Mouse (Mus musculus) limb, embryonic 12.5 days (tissue): Measurements from ENCODE around the gene Slc12a7. TPM values are rescaled to one million over a fixed set of nuclear protein-coding genes. Genes with fewer than 3 reads are reported as not detected.

Source experiments
- ATAC-seq: fragments of 200-750 bp; cut with Nextera tagmentation; 2 replicates; pipeline ENCODE4 v1.8.0; 2017; ENCODE audit warnings: low read depth, moderate TSS enrichment; ENCODE audit not compliant: insufficient number of reproducible peaks, insufficient read depth, low FRiP score, low TSS enrichment
- H3K27ac ChIP-seq: fragments of 300-500 bp; sonication (generic); 2 replicates; pipeline ENCODE4 v1.5.1; 2016; ENCODE audit warnings: mild to moderate bottlenecking, moderate library complexity
- H3K27me3 ChIP-seq: fragments of 300-500 bp; sonication (generic); 2 replicates; pipeline ENCODE4 v1.6.1; 2016; ENCODE audit warnings: mild to moderate bottlenecking, moderate library complexity
- H3K36me3 ChIP-seq: fragments of 300-500 bp; sonication (generic); 2 replicates; pipeline ENCODE4 v1.6.1; 2016; ENCODE audit warnings: mild to moderate bottlenecking, moderate library complexity
- H3K4me1 ChIP-seq: fragments of 300-500 bp; sonication (generic); replicated peaks from 2 replicates; pipeline ENCODE4 v1.6.1; 2016
- H3K4me2 ChIP-seq: fragments of 300-500 bp; sonication (generic); 2 replicates; pipeline ENCODE4 v1.6.1; 2016; ENCODE audit warnings: mild to moderate bottlenecking, moderate library complexity
- H3K4me3 ChIP-seq: fragments of 300-500 bp; sonication (generic); replicated peaks from 2 replicates; pipeline ENCODE4 v1.5.1; 2016; ENCODE audit warnings: mild to moderate bottlenecking
- H3K9ac ChIP-seq: fragments of 300-500 bp; sonication (generic); replicated peaks from 2 replicates; pipeline ENCODE4 v1.6.1; 2016; ENCODE audit warnings: mild to moderate bottlenecking, moderate library complexity
- H3K9me3 ChIP-seq: fragments of 300-500 bp; sonication (generic); 2 replicates; pipeline ENCODE4 v1.6.1; 2016; ENCODE audit warnings: mild to moderate bottlenecking, moderate library complexity
- WGBS: fragments of 180-500 bp; shearing (Covaris S2); methylation state at CpG from one replicate; pipeline ENCODE4 v1.1.7; 2016; 5-methylcytosine and 5-hydroxymethylcytosine counted together
- polyA plus RNA-seq: library from polyadenylated mRNA; unstranded; fragments of >200 nt; fragmentation: Nextera tagmentation; extraction: Ambion mirVana; gene quantifications from 2 replicates; pipeline ENCODE4 v1.2.1, GENCODE M21; 2016

The Slc12a7 gene
- polyA plus RNA-seq, 1 experiment from 2014 or later: 42.7 TPM

- no peak overlapping the region for H3K27ac ChIP-seq
- H3K4me3 ChIP-seq: no peak overlapping the region
- no peak overlapping the region for H3K9ac ChIP-seq
- no peaks in the 10 kb centered on the region for H3K4me1 ChIP-seq
- H3K36me3 ChIP-seq: peaks cover 93% of the 10 kb centered on the region
- no peaks in the 10 kb centered on the region for H3K27me3 ChIP-seq
- no peaks in the 10 kb centered on the region for H3K9me3 ChIP-seq
- WGBS: 80% methylated on average over 6 of the region's 6 CpGs
- H3K4me2 ChIP-seq: no peak overlapping the region
- no peak for ATAC-seq
Measured at GRCm38 (mm10) chr13:73816338-73816737, 83.4 kb downstream of the Slc12a7 start.

GRCm38 (mm10) chr13:73818921-73819320 lies 86.0 kb downstream of the Slc12a7 start:
- Histone ChIP-seq H3K36me3 (peaks cover 93% of the 10 kb centered on the region), H3K27me3 (no peaks in the 10 kb centered on the region), H3K4me2 (no peak overlapping the region), H3K9ac (no peak overlapping the region), H3K9me3 (no peaks in the 10 kb centered on the region), H3K4me3 (no peak overlapping the region), H3K4me1 (no peaks in the 10 kb centered on the region), H3K27ac (no peak overlapping the region)
- ATAC-seq: no peak
- 73% methylated on average over 3 of the region's 3 CpGs for WGBS

DNA sequence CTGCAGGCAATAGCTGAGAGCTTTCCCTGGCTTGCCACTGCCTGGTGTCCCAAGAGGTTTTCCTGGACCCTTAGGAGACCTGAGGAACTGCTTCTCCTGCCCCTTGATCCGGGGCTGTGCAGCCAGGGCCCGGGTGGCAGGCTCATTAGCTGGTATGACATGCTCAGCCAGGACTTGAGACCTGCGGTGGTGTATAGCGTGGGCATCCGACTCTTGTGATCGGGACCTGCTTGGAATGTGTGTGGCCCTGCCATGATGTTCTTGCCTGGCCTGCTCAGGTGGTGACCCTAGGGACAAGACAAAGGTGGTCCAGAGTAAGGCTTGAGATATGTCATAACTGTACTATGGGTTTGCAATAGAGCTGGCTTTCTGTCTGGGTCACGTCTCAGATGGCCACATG lies 88.4 kb downstream of the Slc12a7 start:
- no peaks in the 10 kb centered on the region for H3K4me1 ChIP-seq
- H3K27me3 ChIP-seq: no peaks in the 10 kb centered on the region
- 85% methylated on average over 7 of the region's 7 CpGs for WGBS
- H3K9ac ChIP-seq: no peak overlapping the region
- H3K27ac ChIP-seq: no peak overlapping the region
- peaks cover 93% of the 10 kb centered on the region for H3K36me3 ChIP-seq
- no peaks in the 10 kb centered on the region for H3K9me3 ChIP-seq
- no peak overlapping the region for H3K4me3 ChIP-seq
- H3K4me2 ChIP-seq: no peak overlapping the region
- ATAC-seq: no peak

DNA sequence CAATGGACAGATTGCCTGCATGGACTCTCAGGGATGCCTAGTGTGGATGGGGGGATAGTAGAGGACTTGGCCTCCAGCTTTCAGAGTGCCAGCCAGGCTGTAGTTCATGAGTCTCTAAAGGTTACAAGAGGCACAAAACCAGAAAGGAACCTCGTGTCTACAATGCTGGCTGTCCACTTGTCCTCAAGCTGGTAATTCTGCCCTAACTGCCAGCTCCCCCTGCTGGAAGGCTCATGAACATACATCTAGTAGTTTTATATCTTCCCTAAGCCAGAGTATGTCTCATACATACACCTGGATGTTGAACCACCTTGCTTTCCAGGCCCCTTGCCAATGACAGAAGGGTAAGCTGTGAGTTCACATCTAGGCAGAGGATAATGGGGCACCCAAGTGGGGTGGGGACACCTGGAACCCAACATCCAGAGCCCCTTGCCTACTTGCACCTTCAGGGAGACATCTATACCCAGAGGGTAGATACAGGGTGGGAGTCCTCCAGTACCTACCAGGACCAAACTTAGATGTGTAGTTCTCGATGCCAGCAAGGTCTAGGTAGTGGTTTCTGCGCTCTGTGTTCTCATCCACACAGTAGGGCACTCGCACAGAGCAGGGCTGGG lies 89.4 kb downstream of the Slc12a7 start:
- Histone ChIP-seq H3K4me3 (no peak overlapping the region), H3K36me3 (peaks cover 90% of the 10 kb centered on the region), H3K4me2 (no peak overlapping the region), H3K27ac (no peak overlapping the region), H3K9ac (no peak overlapping the region), H3K27me3 (no peaks in the 10 kb centered on the region), H3K4me1 (peaks cover 5% of the 10 kb centered on the region), H3K9me3 (no peaks in the 10 kb centered on the region)
- ATAC-seq: no peak
- WGBS: 68% methylated on average over 4 of the region's 4 CpGs

DNA sequence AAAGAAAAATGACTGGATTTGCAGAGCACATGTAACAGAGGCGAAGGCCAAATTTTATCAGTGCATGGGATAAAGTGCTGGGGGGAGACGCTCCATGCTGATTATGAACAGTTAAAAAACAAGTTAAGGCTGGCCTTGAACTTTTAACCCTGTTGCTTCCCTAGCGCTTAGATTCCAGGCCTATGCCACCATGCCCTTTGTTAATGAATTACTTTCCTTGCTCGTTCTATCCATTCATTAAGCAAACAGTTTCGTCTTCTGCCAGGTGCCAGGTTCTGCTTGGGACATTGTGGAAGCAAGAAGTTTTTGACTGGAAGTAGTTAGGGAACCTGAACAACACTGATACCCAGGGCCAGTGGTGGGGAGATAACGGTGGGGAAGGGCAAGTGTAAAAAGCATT lies 90.8 kb downstream of the Slc12a7 start:
- no peak overlapping the region for H3K27ac ChIP-seq
- H3K9me3 ChIP-seq: no peaks in the 10 kb centered on the region
- no peak for ATAC-seq
- no peak overlapping the region for H3K4me2 ChIP-seq
- H3K36me3 ChIP-seq: peaks cover 82% of the 10 kb centered on the region
- peaks cover 15% of the 10 kb centered on the region for H3K4me1 ChIP-seq
- H3K27me3 ChIP-seq: no peaks in the 10 kb centered on the region
- H3K4me3 ChIP-seq: no peak overlapping the region
- no peak overlapping the region for H3K9ac ChIP-seq
- 83% methylated on average over 6 of the region's 6 CpGs for WGBS

- Histone ChIP-seq H3K27ac (peak overlapping the region; percentile 67), H3K4me1 (peaks cover 27% of the 10 kb centered on the region), H3K4me3 (no peak overlapping the region), H3K9ac (no peak overlapping the region), H3K4me2 (no peak overlapping the region), H3K27me3 (no peaks in the 10 kb centered on the region), H3K9me3 (no peaks in the 10 kb centered on the region), H3K36me3 (peaks cover 48% of the 10 kb centered on the region)
- ATAC-seq: no peak
- 41% methylated on average over 8 of the region's 8 CpGs for WGBS
Measured at GRCm38 (mm10) chr13:73827243-73827642, 94.3 kb downstream of the Slc12a7 start.

- Histone ChIP-seq H3K4me3 (no peak overlapping the region), H3K27ac (peak overlapping the region; percentile 46), H3K36me3 (peaks cover 8% of the 10 kb centered on the region; the same call in 1 of the 2 replicates), H3K27me3 (no peaks in the 10 kb centered on the region), H3K4me2 (no peak overlapping the region), H3K9ac (no peak overlapping the region), H3K4me1 (peaks cover 69% of the 10 kb centered on the region), H3K9me3 (no peaks in the 10 kb centered on the region)
- 3% methylated on average over 2 of the region's 2 CpGs for WGBS
- no peak for ATAC-seq
Measured at GRCm38 (mm10) chr13:73831486-73831885, 98.6 kb downstream of the Slc12a7 start.

- Histone ChIP-seq H3K9ac (no peak overlapping the region), H3K4me3 (no peak overlapping the region), H3K4me1 (peaks cover 77% of the 10 kb centered on the region), H3K9me3 (no peaks in the 10 kb centered on the region), H3K27me3 (no peaks in the 10 kb centered on the region), H3K4me2 (peak overlapping the region; percentile 39), H3K36me3 (peaks cover 7% of the 10 kb centered on the region; the same call in 1 of the 2 replicates), H3K27ac (peak overlapping the region; percentile 97)
- 4% methylated on average over 12 of the region's 12 CpGs for WGBS
- peak; percentile 73 for ATAC-seq
Measured at GRCm38 (mm10) chr13:73833809-73834208, 100.9 kb downstream of the Slc12a7 start.

- Histone ChIP-seq H3K4me2 (peak overlapping the region; percentile 25), H3K9ac (no peak overlapping the region), H3K9me3 (no peaks in the 10 kb centered on the region), H3K27ac (peak overlapping the region; percentile 97), H3K4me1 (peaks cover 90% of the 10 kb centered on the region), H3K4me3 (no peak overlapping the region), H3K36me3 (peaks cover 14% of the 10 kb centered on the region), H3K27me3 (no peaks in the 10 kb centered on the region)
- WGBS: 18% methylated on average over 4 of the region's 4 CpGs
- no peak for ATAC-seq
Measured at GRCm38 (mm10) chr13:73835791-73836190, 102.9 kb downstream of the Slc12a7 start.

DNA sequence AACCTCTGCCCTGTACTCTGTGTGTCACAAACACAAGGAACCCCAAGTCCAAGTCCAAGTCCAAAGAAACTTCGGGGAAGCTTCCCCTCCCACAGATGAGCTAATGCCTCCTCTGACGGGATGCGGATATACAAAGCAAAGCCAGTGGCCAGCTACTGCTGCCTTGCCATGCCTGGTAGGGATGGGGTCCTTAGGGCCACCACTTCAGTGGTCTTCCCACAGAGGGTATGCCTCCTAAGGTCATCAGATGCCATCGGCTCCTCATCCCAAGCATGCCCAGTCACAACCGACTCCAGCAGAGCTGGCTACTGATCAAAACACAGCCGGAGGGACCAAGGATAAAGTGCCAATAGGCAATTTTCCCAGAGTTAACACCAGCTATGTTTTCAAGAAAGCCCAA lies 103.6 kb downstream of the Slc12a7 start:
- peaks cover 17% of the 10 kb centered on the region for H3K36me3 ChIP-seq
- H3K4me3 ChIP-seq: no peak overlapping the region
- peaks cover 83% of the 10 kb centered on the region for H3K4me1 ChIP-seq
- no peak overlapping the region for H3K9ac ChIP-seq
- peak overlapping the region; percentile 97 for H3K27ac ChIP-seq
- WGBS: 68% methylated on average over 6 of the region's 6 CpGs
- H3K4me2 ChIP-seq: 0 out of 2 replicates have a peak overlapping the region, but pooled peaks have one; percentile 9
- no peaks in the 10 kb centered on the region for H3K27me3 ChIP-seq
- ATAC-seq: no peak
- H3K9me3 ChIP-seq: no peaks in the 10 kb centered on the region

- peaks cover 79% of the 10 kb centered on the region for H3K4me1 ChIP-seq
- no peak for ATAC-seq
- H3K27ac ChIP-seq: peak overlapping the region; percentile 97; the same call in 1 of the 2 replicates
- 81% methylated on average over 8 of the region's 8 CpGs for WGBS
- H3K4me2 ChIP-seq: no peak overlapping the region
- no peak overlapping the region for H3K4me3 ChIP-seq
- no peaks in the 10 kb centered on the region for H3K27me3 ChIP-seq
- H3K9ac ChIP-seq: no peak overlapping the region
- H3K9me3 ChIP-seq: no peaks in the 10 kb centered on the region
- peaks cover 26% of the 10 kb centered on the region for H3K36me3 ChIP-seq
Measured at GRCm38 (mm10) chr13:73837708-73838107, 104.8 kb downstream of the Slc12a7 start.

DNA sequence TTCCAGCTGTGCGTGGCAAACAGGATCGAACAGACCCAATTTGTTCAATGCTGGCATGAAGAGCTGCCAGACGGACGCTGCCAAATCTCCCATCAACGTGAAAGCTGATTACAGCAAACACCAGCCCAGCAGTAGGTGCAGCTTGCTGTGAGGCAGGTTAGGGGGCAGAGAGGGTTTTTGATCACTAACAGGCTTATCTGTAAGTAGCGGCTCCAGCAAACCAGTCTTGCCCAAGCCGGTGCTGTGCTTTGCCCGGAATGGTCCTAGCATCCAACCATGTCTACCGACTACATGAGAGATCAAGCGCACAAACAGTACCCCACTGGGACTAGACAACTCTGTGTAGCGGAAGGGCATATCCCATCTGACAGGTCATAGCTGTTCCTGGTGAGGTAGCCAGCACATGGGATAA lies 106.2 kb downstream of the Slc12a7 start:
- Histone ChIP-seq H3K27me3 (no peaks in the 10 kb centered on the region), H3K9ac (no peak overlapping the region; the same call in 1 of the 2 replicates), H3K27ac (no peak overlapping the region)

More for the DNA sequence above, 106.2 kb downstream of the Slc12a7 start:
- H3K9me3 ChIP-seq: no peaks in the 10 kb centered on the region
- no peak overlapping the region for H3K4me2 ChIP-seq
- ATAC-seq: no peak
- H3K4me3 ChIP-seq: no peak overlapping the region
- H3K4me1 ChIP-seq: peaks cover 76% of the 10 kb centered on the region
- peaks cover 36% of the 10 kb centered on the region for H3K36me3 ChIP-seq
- WGBS: 72% methylated on average over 11 of the region's 11 CpGs
